Mouse (Mus musculus): ENCODE measurements around the gene Ipcef1.

The Ipcef1 gene

GRCm38 (mm10) chr10:7052315-7053017 lies at the start of gene Ipcef1:
Gene Ipcef1, minus strand, starts transcription at chr10:7052478.
- no peak for DNase-seq (ENCODE audit: inconsistent age in 2 of 2, low spot score in 1 of 2)

- no peak for DNase-seq (ENCODE audit: inconsistent age in 2 of 2, low spot score in 1 of 2)
Measured at GRCm38 (mm10) chr10:7077971-7078370, 25.7 kb upstream of the Ipcef1 start.

- DNase-seq (ENCODE audit: inconsistent age in 2 of 2, low spot score in 1 of 2) = no peak
Measured at GRCm38 (mm10) chr10:7077389-7077808, 25.1 kb upstream of the Ipcef1 start.

GRCm38 (mm10) chr10:7076662-7077211 lies 24.5 kb upstream of the Ipcef1 start:
- DNase-seq (ENCODE audit: inconsistent age in 2 of 2, low spot score in 1 of 2) = no peak

GRCm38 (mm10) chr10:7076201-7076600 lies 23.9 kb upstream of the Ipcef1 start:
- DNase-seq (ENCODE audit: inconsistent age in 2 of 2, low spot score in 1 of 2) = peak; percentile 67 to 88

- DNase-seq (ENCODE audit: inconsistent age in 2 of 2, low spot score in 1 of 2) = no peak
Measured at GRCm38 (mm10) chr10:7075661-7076060, 23.4 kb upstream of the Ipcef1 start.

GRCm38 (mm10) chr10:7074231-7074630 lies 22.0 kb upstream of the Ipcef1 start:
- no peak for DNase-seq (ENCODE audit: inconsistent age in 2 of 2, low spot score in 1 of 2)

- no peak for DNase-seq (ENCODE audit: inconsistent age in 2 of 2, low spot score in 1 of 2)
Measured at GRCm38 (mm10) chr10:7070924-7071323, 18.6 kb upstream of the Ipcef1 start.

GRCm38 (mm10) chr10:7070100-7070835 lies 18.0 kb upstream of the Ipcef1 start:
- no peak for DNase-seq (ENCODE audit: inconsistent age in 2 of 2, low spot score in 1 of 2)

- DNase-seq (ENCODE audit: inconsistent age in 2 of 2, low spot score in 1 of 2) = no peak
Measured at GRCm38 (mm10) chr10:7069090-7069489, 16.8 kb upstream of the Ipcef1 start.

- peak in 1 of 2 experiments; percentile 49 for DNase-seq (ENCODE audit: inconsistent age in 2 of 2, low spot score in 1 of 2)
Measured at GRCm38 (mm10) chr10:7068608-7069007, 16.3 kb upstream of the Ipcef1 start.

- DNase-seq (ENCODE audit: inconsistent age in 2 of 2, low spot score in 1 of 2) = no peak
Measured at GRCm38 (mm10) chr10:7063752-7064457, 11.6 kb upstream of the Ipcef1 start.

GRCm38 (mm10) chr10:7062993-7063392 lies 10.7 kb upstream of the Ipcef1 start:
- no peak for DNase-seq (ENCODE audit: inconsistent age in 2 of 2, low spot score in 1 of 2)

GRCm38 (mm10) chr10:7060326-7060725 lies 8.0 kb upstream of the Ipcef1 start:
- no peak for DNase-seq (ENCODE audit: inconsistent age in 2 of 2, low spot score in 1 of 2)

- DNase-seq (ENCODE audit: inconsistent age in 2 of 2, low spot score in 1 of 2) = peak in 1 of 2 experiments; percentile 67
Measured at GRCm38 (mm10) chr10:7057546-7057945, 5.3 kb upstream of the Ipcef1 start.

GRCm38 (mm10) chr10:7054560-7055205 lies 2.4 kb upstream of the Ipcef1 start:
- DNase-seq (ENCODE audit: inconsistent age in 2 of 2, low spot score in 1 of 2) = no peak

GRCm38 (mm10) chr10:7049901-7050300 lies 2.4 kb downstream of the Ipcef1 start:
- no peak for DNase-seq (ENCODE audit: inconsistent age in 2 of 2, low spot score in 1 of 2)

GRCm38 (mm10) chr10:7047919-7048291 lies 4.4 kb downstream of the Ipcef1 start:
- DNase-seq (ENCODE audit: inconsistent age in 2 of 2, low spot score in 1 of 2) = no peak

- no peak for DNase-seq (ENCODE audit: inconsistent age in 2 of 2, low spot score in 1 of 2)
Measured at GRCm38 (mm10) chr10:7047288-7047918, 4.9 kb downstream of the Ipcef1 start.

- DNase-seq (ENCODE audit: inconsistent age in 2 of 2, low spot score in 1 of 2) = no peak
Measured at GRCm38 (mm10) chr10:7043896-7044295, 8.4 kb downstream of the Ipcef1 start.

GRCm38 (mm10) chr10:7041032-7041431 lies 11.2 kb downstream of the Ipcef1 start:
- no peak for DNase-seq (ENCODE audit: inconsistent age in 2 of 2, low spot score in 1 of 2)
